Mouse (Mus musculus): ENCODE measurements around the gene Serpina3i. TPM values are rescaled to one million over a fixed set of nuclear protein-coding genes. Genes with fewer than 3 reads are reported as not detected.

Serpina3i gene
- 0.27 and 0.31 TPM in 2 replicates for polyA plus RNA-seq (2014; fragmentation: Nextera tagmentation; extraction: Ambion mirVana)

GRCm38 (mm10) chr12:104262863-104263262, at the start of gene Serpina3i:
Gene Serpina3i, plus strand, starts transcription at chr12:104263122.
- Histone ChIP-seq H3K27me3 (ENCODE audit: control insufficient read depth, insufficient read depth, low read length) (no peaks in the 10 kb centered on the region), H3K4me1 (ENCODE audit: control insufficient read depth, insufficient read depth, low read length) (no peaks in the 10 kb centered on the region), H3K9me3 (ENCODE audit: control insufficient read depth, low read length) (no peaks in the 10 kb centered on the region), H3K9ac (replicated peaks; ENCODE audit: low read depth, low read length) (no peak within 1 kb of the TSS), H3K36me3 (ENCODE audit: control insufficient read depth, insufficient read depth, low read length) (no peaks in the 10 kb centered on the region), H3K4me2 (ENCODE audit: low read depth, low read length) (no peak within 1 kb of the TSS), H3K4me3 (ENCODE audit: low read depth, low read length) (no peak within 1 kb of the TSS), H3K27ac (ENCODE audit: low read depth, low read length) (no peak within 1 kb of the TSS)
- no peak for ATAC-seq (ENCODE audit: low read depth)

- no peak overlapping the region for H3K4me2 ChIP-seq (ENCODE audit: low read depth, low read length)
- H3K36me3 ChIP-seq (ENCODE audit: control insufficient read depth, insufficient read depth, low read length), result no peaks in the 10 kb centered on the region
- WGBS, result 60% methylated on average over 2 of the region's 2 CpGs
- no peaks in the 10 kb centered on the region for H3K27me3 ChIP-seq (ENCODE audit: control insufficient read depth, insufficient read depth, low read length)
- H3K9ac ChIP-seq (replicated peaks; ENCODE audit: low read depth, low read length), result no peak overlapping the region
- no peak for ATAC-seq (ENCODE audit: low read depth)
- H3K4me3 ChIP-seq (ENCODE audit: low read depth, low read length), result no peak overlapping the region
- no peaks in the 10 kb centered on the region for H3K4me1 ChIP-seq (ENCODE audit: control insufficient read depth, insufficient read depth, low read length)
- H3K27ac ChIP-seq (ENCODE audit: low read depth, low read length), result no peak overlapping the region
- no peaks in the 10 kb centered on the region for H3K9me3 ChIP-seq (ENCODE audit: control insufficient read depth, low read length)
These were observed 49.1 kb upstream of the Serpina3i start for GRCm38 (mm10) chr12:104213689-104214444.

- Histone ChIP-seq H3K4me1 (ENCODE audit: control insufficient read depth, insufficient read depth, low read length) (no peaks in the 10 kb centered on the region), H3K27ac (ENCODE audit: low read depth, low read length) (no peak within 1 kb of the TSS)
- WGBS, result 69% methylated on average over 1 of the region's 1 CpGs
These were observed 48.5 kb upstream of the Serpina3i start, which contains the start of gene Serpina3f for GRCm38 (mm10) chr12:104214445-104214753. Gene Serpina3f, plus strand, starts transcription at chr12:104214544.

GRCm38 (mm10) chr12:104215249-104215648, 47.7 kb upstream of the Serpina3i start:
- 95% methylated on average over 1 of the region's 1 CpGs for WGBS

More at GRCm38 (mm10) chr12:104214445-104214753, 48.5 kb upstream of the Serpina3i start, which contains the start of gene Serpina3f:
- no peak for ATAC-seq (ENCODE audit: low read depth)
- Histone ChIP-seq H3K4me3 (ENCODE audit: low read depth, low read length) (no peak within 1 kb of the TSS), H3K9me3 (ENCODE audit: control insufficient read depth, low read length) (no peaks in the 10 kb centered on the region), H3K9ac (replicated peaks; ENCODE audit: low read depth, low read length) (no peak within 1 kb of the TSS), H3K4me2 (ENCODE audit: low read depth, low read length) (no peak within 1 kb of the TSS), H3K27me3 (ENCODE audit: control insufficient read depth, insufficient read depth, low read length) (no peaks in the 10 kb centered on the region), H3K36me3 (ENCODE audit: control insufficient read depth, insufficient read depth, low read length) (no peaks in the 10 kb centered on the region)

GRCm38 (mm10) chr12:104221616-104222015, 41.3 kb upstream of the Serpina3i start:
- Histone ChIP-seq H3K9ac (replicated peaks; ENCODE audit: low read depth, low read length) (no peak overlapping the region), H3K4me1 (ENCODE audit: control insufficient read depth, insufficient read depth, low read length) (no peaks in the 10 kb centered on the region), H3K9me3 (ENCODE audit: control insufficient read depth, low read length) (no peaks in the 10 kb centered on the region), H3K4me2 (ENCODE audit: low read depth, low read length) (no peak overlapping the region), H3K27ac (ENCODE audit: low read depth, low read length) (no peak overlapping the region), H3K4me3 (ENCODE audit: low read depth, low read length) (no peak overlapping the region), H3K36me3 (ENCODE audit: control insufficient read depth, insufficient read depth, low read length) (no peaks in the 10 kb centered on the region), H3K27me3 (ENCODE audit: control insufficient read depth, insufficient read depth, low read length) (no peaks in the 10 kb centered on the region)
- ATAC-seq (ENCODE audit: low read depth), result no peak
- WGBS, result 65% methylated on average over 1 of the region's 1 CpGs

More at GRCm38 (mm10) chr12:104215249-104215648, 47.7 kb upstream of the Serpina3i start:
- no peak for ATAC-seq (ENCODE audit: low read depth)
- H3K4me1 ChIP-seq (ENCODE audit: control insufficient read depth, insufficient read depth, low read length), result no peaks in the 10 kb centered on the region
- H3K27me3 ChIP-seq (ENCODE audit: control insufficient read depth, insufficient read depth, low read length), result no peaks in the 10 kb centered on the region
- no peak overlapping the region for H3K27ac ChIP-seq (ENCODE audit: low read depth, low read length)
- no peak overlapping the region for H3K4me3 ChIP-seq (ENCODE audit: low read depth, low read length)
- H3K4me2 ChIP-seq (ENCODE audit: low read depth, low read length), result no peak overlapping the region
- H3K9ac ChIP-seq (replicated peaks; ENCODE audit: low read depth, low read length), result no peak overlapping the region
- no peaks in the 10 kb centered on the region for H3K36me3 ChIP-seq (ENCODE audit: control insufficient read depth, insufficient read depth, low read length)
- H3K9me3 ChIP-seq (ENCODE audit: control insufficient read depth, low read length), result no peaks in the 10 kb centered on the region

- Histone ChIP-seq H3K4me1 (ENCODE audit: control insufficient read depth, insufficient read depth, low read length) (no peaks in the 10 kb centered on the region), H3K36me3 (ENCODE audit: control insufficient read depth, insufficient read depth, low read length) (no peaks in the 10 kb centered on the region), H3K4me3 (ENCODE audit: low read depth, low read length) (no peak overlapping the region), H3K9ac (replicated peaks; ENCODE audit: low read depth, low read length) (no peak overlapping the region), H3K27ac (ENCODE audit: low read depth, low read length) (no peak overlapping the region), H3K9me3 (ENCODE audit: control insufficient read depth, low read length) (no peaks in the 10 kb centered on the region), H3K27me3 (ENCODE audit: control insufficient read depth, insufficient read depth, low read length) (no peaks in the 10 kb centered on the region), H3K4me2 (ENCODE audit: low read depth, low read length) (no peak overlapping the region)
- ATAC-seq (ENCODE audit: low read depth), result no peak
- WGBS, result 74% methylated on average over 1 of the region's 1 CpGs
These were observed 39.2 kb upstream of the Serpina3i start for GRCm38 (mm10) chr12:104223690-104224089.

- Histone ChIP-seq H3K4me2 (ENCODE audit: low read depth, low read length) (no peak overlapping the region), H3K4me1 (ENCODE audit: control insufficient read depth, insufficient read depth, low read length) (no peaks in the 10 kb centered on the region), H3K9me3 (ENCODE audit: control insufficient read depth, low read length) (no peaks in the 10 kb centered on the region), H3K4me3 (ENCODE audit: low read depth, low read length) (no peak overlapping the region), H3K36me3 (ENCODE audit: control insufficient read depth, insufficient read depth, low read length) (no peaks in the 10 kb centered on the region), H3K27me3 (ENCODE audit: control insufficient read depth, insufficient read depth, low read length) (no peaks in the 10 kb centered on the region), H3K27ac (ENCODE audit: low read depth, low read length) (no peak overlapping the region), H3K9ac (replicated peaks; ENCODE audit: low read depth, low read length) (no peak overlapping the region)
- WGBS, result 75% methylated on average over 7 of the region's 7 CpGs
- no peak for ATAC-seq (ENCODE audit: low read depth)
These were observed 38.2 kb upstream of the Serpina3i start for GRCm38 (mm10) chr12:104224598-104225300.

- H3K9ac ChIP-seq (replicated peaks; ENCODE audit: low read depth, low read length), result no peak overlapping the region
- H3K36me3 ChIP-seq (ENCODE audit: control insufficient read depth, insufficient read depth, low read length), result no peaks in the 10 kb centered on the region
- no peak overlapping the region for H3K4me3 ChIP-seq (ENCODE audit: low read depth, low read length)
- no peaks in the 10 kb centered on the region for H3K4me1 ChIP-seq (ENCODE audit: control insufficient read depth, insufficient read depth, low read length)
- H3K27me3 ChIP-seq (ENCODE audit: control insufficient read depth, insufficient read depth, low read length), result no peaks in the 10 kb centered on the region
- no peak overlapping the region for H3K27ac ChIP-seq (ENCODE audit: low read depth, low read length)
- no peak for ATAC-seq (ENCODE audit: low read depth)
- no peak overlapping the region for H3K4me2 ChIP-seq (ENCODE audit: low read depth, low read length)
- WGBS, result 79% methylated on average over 2 of the region's 2 CpGs
- H3K9me3 ChIP-seq (ENCODE audit: control insufficient read depth, low read length), result no peaks in the 10 kb centered on the region
These were observed 32.2 kb upstream of the Serpina3i start for GRCm38 (mm10) chr12:104230762-104231161.

GRCm38 (mm10) chr12:104235915-104236314, 27.0 kb upstream of the Serpina3i start, which contains the start of gene Serpina3g:
Gene Serpina3g, plus strand, starts transcription at chr12:104236245.
- H3K27ac ChIP-seq (ENCODE audit: low read depth, low read length), result no peak within 1 kb of the TSS
- 80% methylated on average over 5 of the region's 5 CpGs for WGBS
- no peak for ATAC-seq (ENCODE audit: low read depth)

More at GRCm38 (mm10) chr12:104235915-104236314, 27.0 kb upstream of the Serpina3i start, which contains the start of gene Serpina3g:
- Histone ChIP-seq H3K4me2 (ENCODE audit: low read depth, low read length) (no peak within 1 kb of the TSS), H3K4me3 (ENCODE audit: low read depth, low read length) (no peak within 1 kb of the TSS), H3K36me3 (ENCODE audit: control insufficient read depth, insufficient read depth, low read length) (no peaks in the 10 kb centered on the region), H3K9me3 (ENCODE audit: control insufficient read depth, low read length) (no peaks in the 10 kb centered on the region), H3K9ac (replicated peaks; ENCODE audit: low read depth, low read length) (no peak within 1 kb of the TSS), H3K4me1 (ENCODE audit: control insufficient read depth, insufficient read depth, low read length) (no peaks in the 10 kb centered on the region), H3K27me3 (ENCODE audit: control insufficient read depth, insufficient read depth, low read length) (no peaks in the 10 kb centered on the region)
